Mouse (Mus musculus): ENCODE results near the gene Irs2.

DNA sequence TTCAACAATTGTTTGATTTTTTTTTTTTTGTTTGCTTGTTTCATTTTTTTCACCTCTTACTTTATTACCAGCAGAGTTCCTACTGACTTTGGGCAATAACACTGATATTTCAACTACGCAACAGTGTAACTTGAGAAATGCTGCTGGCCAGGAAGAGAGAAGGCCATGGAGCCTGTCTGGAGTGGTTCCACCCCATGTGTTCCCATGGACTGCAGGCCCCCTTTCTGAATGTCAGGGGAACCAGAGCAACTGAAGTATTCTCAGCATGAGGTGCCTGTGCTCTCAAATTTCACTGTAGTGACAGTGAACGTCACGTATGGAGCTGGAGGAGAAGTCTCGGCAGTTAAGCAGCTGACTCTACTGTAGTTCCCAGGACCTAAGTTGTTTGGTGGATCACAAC lies 35.3 kb upstream of the Irs2 start:
- TF ChIP-seq CTCF (IDR thresholded peaks at IDR 0.05; ENCODE audit: borderline replicate concordance, extremely low read depth, insufficient read depth, insufficient read length): no peak
- TF ChIP-seq POLR2A (IDR thresholded peaks at IDR 0.05; ENCODE audit: borderline replicate concordance, extremely low read depth, insufficient read depth, insufficient read length, poor library complexity, severe bottlenecking): no peak
